Mouse (Mus musculus): Measurements from ENCODE around the gene Slc27a1. TPM values are rescaled to one million over a fixed set of nuclear protein-coding genes. Genes with fewer than 3 reads are reported as not detected.

Slc27a1 gene
- polyA plus RNA-seq, 1 experiment = 28.6 TPM

DNA sequence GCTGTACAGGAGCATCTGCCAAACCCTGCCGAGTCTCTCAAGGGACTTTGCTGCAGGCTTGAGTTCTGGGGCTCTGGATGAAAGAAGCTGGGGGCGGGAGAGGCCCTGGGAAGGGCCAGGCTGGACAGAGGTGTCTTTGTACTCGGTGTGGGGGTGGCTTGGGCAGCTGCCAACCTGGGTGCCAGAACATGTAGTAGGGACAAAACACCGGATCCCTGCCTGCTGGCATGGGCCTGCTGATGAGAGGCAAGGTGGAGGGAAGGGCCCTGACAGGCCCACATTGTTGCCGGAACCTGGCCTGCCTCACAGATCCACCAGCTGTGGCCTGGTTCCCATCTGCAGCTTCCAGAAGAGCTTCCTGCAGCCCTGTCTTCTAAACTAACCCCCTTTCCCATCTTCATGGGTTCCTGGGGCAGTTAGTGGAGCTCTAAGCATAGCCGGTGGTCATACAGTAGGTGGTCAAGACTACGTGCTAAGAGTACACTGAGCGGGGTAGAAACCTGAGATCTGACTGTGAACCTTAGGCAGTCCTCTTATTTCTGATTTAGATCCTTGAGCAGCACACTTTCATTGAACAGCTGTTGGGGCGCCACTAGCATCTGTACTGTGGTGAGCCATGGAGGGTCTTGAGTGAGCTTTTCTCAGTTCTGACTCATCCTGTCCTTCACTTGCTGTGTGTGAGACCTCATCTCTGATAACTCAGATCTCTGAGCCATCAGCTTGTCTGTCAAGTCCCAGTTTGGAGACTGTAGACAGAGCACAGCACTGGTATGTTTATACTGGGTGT is 4.4 kb downstream of the Slc27a1 start:
- no peak overlapping the region for H3K27ac ChIP-seq (ENCODE audit: insufficient read depth, low read depth, low read length)
- peaks cover 10% of the 10 kb centered on the region for H3K4me1 ChIP-seq (ENCODE audit: control insufficient read depth, insufficient read depth, insufficient read length, low read length)
- TF ChIP-seq POLR2A (IDR thresholded peaks at IDR 0.05; ENCODE audit: low read depth, low read length) (no peak), CTCF (IDR thresholded peaks at IDR 0.05; ENCODE audit: extremely low read depth, insufficient read length, insufficient replicate concordance, low read depth, low read length) (no peak)
- H3K36me3 ChIP-seq (ENCODE audit: control insufficient read depth, insufficient read depth, low read length) = no peaks in the 10 kb centered on the region
- 38% methylated on average over 9 of the region's 9 CpGs for WGBS
- no peak overlapping the region for H3K4me3 ChIP-seq (ENCODE audit: low read depth, low read length)
- H3K27me3 ChIP-seq (ENCODE audit: control insufficient read depth, insufficient read depth, low read length) = no peaks in the 10 kb centered on the region

DNA sequence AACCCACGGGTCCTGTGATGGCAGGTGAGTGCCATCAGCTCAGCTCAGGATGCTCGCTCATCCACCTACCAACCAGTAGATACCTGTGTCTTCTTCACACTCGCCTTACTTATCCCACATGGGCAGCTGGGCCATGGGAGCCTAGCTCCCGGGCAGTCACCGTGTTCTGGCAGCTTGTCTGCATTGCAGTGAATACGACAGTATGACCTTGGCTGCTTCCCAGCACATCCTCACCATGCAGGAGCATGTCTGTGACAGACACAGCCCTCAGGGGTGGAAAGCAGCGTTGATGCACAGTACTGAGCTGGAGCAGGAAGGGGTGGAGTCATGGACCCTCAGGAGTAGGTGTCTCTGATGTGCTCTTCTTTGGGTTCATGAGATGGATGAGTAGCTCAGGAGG is 5.7 kb downstream of the Slc27a1 start:
- no peaks in the 10 kb centered on the region for H3K4me1 ChIP-seq (ENCODE audit: control insufficient read depth, insufficient read depth, insufficient read length, low read length)
- H3K4me3 ChIP-seq (ENCODE audit: low read depth, low read length) = no peak overlapping the region
- H3K27me3 ChIP-seq (ENCODE audit: control insufficient read depth, insufficient read depth, low read length) = no peaks in the 10 kb centered on the region
- WGBS = 69% methylated on average over 7 of the region's 7 CpGs
- no peaks in the 10 kb centered on the region for H3K36me3 ChIP-seq (ENCODE audit: control insufficient read depth, insufficient read depth, low read length)
- TF ChIP-seq CTCF (IDR thresholded peaks at IDR 0.05; ENCODE audit: extremely low read depth, insufficient read length, insufficient replicate concordance, low read depth, low read length) (no peak), POLR2A (IDR thresholded peaks at IDR 0.05; ENCODE audit: low read depth, low read length) (no peak)
- no peak overlapping the region for H3K27ac ChIP-seq (ENCODE audit: insufficient read depth, low read depth, low read length)

DNA sequence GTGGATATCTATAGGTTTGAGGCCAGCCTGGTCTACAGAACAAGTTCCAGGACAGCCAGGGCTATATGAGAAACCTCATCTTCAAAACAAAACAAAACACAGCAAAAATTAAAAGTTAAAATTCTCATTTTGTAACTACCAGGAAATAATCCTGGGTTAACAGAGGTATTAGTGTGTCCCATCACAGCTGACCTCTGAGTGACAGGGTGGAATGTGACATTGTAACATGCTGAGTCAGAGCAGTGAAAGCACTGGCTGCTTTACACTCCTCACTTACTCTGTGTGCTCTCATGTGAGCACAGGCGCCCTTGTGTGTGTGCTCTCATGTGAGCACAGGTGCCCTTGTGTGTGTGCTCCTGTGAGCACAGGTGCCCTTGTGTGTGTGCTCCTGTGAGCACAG is 6.3 kb downstream of the Slc27a1 start:
- WGBS = 49% methylated on average over 1 of the region's 1 CpGs
- TF ChIP-seq POLR2A (IDR thresholded peaks at IDR 0.05; ENCODE audit: low read depth, low read length) (no peak), CTCF (IDR thresholded peaks at IDR 0.05; ENCODE audit: extremely low read depth, insufficient read length, insufficient replicate concordance, low read depth, low read length) (no peak)
- Histone ChIP-seq H3K27me3 (ENCODE audit: control insufficient read depth, insufficient read depth, low read length) (no peaks in the 10 kb centered on the region), H3K4me3 (ENCODE audit: low read depth, low read length) (no peak overlapping the region), H3K36me3 (ENCODE audit: control insufficient read depth, insufficient read depth, low read length) (no peaks in the 10 kb centered on the region), H3K27ac (ENCODE audit: insufficient read depth, low read depth, low read length) (no peak overlapping the region), H3K4me1 (ENCODE audit: control insufficient read depth, insufficient read depth, insufficient read length, low read length) (no peaks in the 10 kb centered on the region)

DNA sequence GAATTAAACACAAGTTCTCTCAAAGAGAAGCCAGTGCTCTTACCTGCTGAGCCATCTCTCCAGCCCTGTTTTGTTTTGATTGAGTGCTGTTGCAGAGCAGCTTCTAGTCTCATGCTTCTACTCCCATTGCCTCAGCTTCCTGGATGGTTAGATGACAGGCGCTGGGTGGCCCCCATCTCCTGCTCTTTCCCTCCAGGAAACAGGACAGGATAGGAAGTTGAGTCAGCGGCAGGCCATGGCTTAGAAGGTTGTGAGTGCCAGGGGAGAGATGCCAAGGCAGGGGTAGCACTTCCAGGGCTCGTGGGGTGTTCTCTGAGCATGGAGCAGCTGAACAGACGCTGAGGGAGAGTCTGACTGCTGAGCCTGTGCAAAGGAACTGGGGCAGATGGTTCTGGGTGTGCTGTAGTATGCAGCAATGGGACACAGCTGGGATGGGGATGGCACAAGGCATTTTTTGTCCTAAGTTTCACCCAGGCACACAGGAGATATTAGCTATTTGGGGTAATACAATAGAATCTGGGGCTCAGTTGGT is 9.2 kb downstream of the Slc27a1 start:
- H3K4me3 ChIP-seq (ENCODE audit: low read depth, low read length) = no peak overlapping the region
- 72% methylated on average over 4 of the region's 4 CpGs for WGBS
- TF ChIP-seq POLR2A (IDR thresholded peaks at IDR 0.05; ENCODE audit: low read depth, low read length) (no peak), CTCF (IDR thresholded peaks at IDR 0.05; ENCODE audit: extremely low read depth, insufficient read length, insufficient replicate concordance, low read depth, low read length) (no peak)
- no peaks in the 10 kb centered on the region for H3K27me3 ChIP-seq (ENCODE audit: control insufficient read depth, insufficient read depth, low read length)
- H3K4me1 ChIP-seq (ENCODE audit: control insufficient read depth, insufficient read depth, insufficient read length, low read length) = peaks cover 5% of the 10 kb centered on the region
- H3K27ac ChIP-seq (ENCODE audit: insufficient read depth, low read depth, low read length) = no peak overlapping the region
- no peaks in the 10 kb centered on the region for H3K36me3 ChIP-seq (ENCODE audit: control insufficient read depth, insufficient read depth, low read length)

DNA sequence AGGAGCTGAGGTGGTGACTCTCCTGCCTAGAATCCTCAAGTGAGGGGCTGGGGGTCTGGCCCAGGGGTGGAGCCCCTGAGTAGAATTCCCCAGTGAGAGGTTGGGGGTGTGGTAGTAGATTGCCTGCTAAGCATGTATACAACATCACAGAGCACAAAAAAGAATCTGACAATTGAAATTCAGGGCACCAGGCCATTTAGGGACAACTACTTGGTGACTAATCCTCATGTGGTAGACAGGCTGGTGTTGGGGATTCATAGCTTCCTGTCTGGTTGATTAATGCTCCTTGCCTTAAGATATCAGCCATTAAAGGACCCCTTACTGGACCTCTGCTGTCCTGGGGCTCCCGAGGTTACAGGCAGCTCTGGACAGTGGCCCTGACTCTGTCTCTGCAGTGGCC is 10.3 kb downstream of the Slc27a1 start:
- Histone ChIP-seq H3K36me3 (ENCODE audit: control insufficient read depth, insufficient read depth, low read length) (no peaks in the 10 kb centered on the region), H3K27ac (ENCODE audit: insufficient read depth, low read depth, low read length) (no peak overlapping the region), H3K4me1 (ENCODE audit: control insufficient read depth, insufficient read depth, insufficient read length, low read length) (peaks cover 5% of the 10 kb centered on the region), H3K4me3 (ENCODE audit: low read depth, low read length) (no peak overlapping the region), H3K27me3 (ENCODE audit: control insufficient read depth, insufficient read depth, low read length) (no peaks in the 10 kb centered on the region)
- 71% methylated on average over 1 of the region's 1 CpGs for WGBS
- no peak for TF ChIP-seq CTCF (IDR thresholded peaks at IDR 0.05; ENCODE audit: extremely low read depth, insufficient read length, insufficient replicate concordance, low read depth, low read length)
- no peak for TF ChIP-seq POLR2A (IDR thresholded peaks at IDR 0.05; ENCODE audit: low read depth, low read length)

DNA sequence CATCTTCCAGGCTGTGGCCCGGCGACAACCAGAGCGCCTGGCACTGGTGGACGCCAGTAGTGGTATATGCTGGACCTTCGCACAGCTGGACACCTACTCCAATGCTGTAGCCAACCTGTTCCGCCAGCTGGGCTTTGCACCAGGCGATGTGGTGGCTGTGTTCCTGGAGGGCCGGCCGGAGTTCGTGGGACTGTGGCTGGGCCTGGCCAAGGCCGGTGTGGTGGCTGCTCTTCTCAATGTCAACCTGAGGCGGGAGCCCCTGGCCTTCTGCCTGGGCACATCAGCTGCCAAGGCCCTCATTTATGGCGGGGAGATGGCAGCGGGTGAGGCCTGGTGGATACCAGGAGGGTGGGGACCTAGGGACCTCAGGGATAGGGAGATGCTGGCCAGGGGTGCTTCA is 10.8 kb downstream of the Slc27a1 start:
- no peak overlapping the region for H3K4me3 ChIP-seq (ENCODE audit: low read depth, low read length)
- 83% methylated on average over 14 of the region's 14 CpGs for WGBS
- no peaks in the 10 kb centered on the region for H3K27me3 ChIP-seq (ENCODE audit: control insufficient read depth, insufficient read depth, low read length)
- no peak overlapping the region for H3K27ac ChIP-seq (ENCODE audit: insufficient read depth, low read depth, low read length)
- TF ChIP-seq CTCF (IDR thresholded peaks at IDR 0.05; ENCODE audit: extremely low read depth, insufficient read length, insufficient replicate concordance, low read depth, low read length) = no peak
- TF ChIP-seq POLR2A (IDR thresholded peaks at IDR 0.05; ENCODE audit: low read depth, low read length) = no peak
- H3K4me1 ChIP-seq (ENCODE audit: control insufficient read depth, insufficient read depth, insufficient read length, low read length) = peaks cover 5% of the 10 kb centered on the region
- H3K36me3 ChIP-seq (ENCODE audit: control insufficient read depth, insufficient read depth, low read length) = no peaks in the 10 kb centered on the region; the same call in 1 of the 2 replicates

DNA sequence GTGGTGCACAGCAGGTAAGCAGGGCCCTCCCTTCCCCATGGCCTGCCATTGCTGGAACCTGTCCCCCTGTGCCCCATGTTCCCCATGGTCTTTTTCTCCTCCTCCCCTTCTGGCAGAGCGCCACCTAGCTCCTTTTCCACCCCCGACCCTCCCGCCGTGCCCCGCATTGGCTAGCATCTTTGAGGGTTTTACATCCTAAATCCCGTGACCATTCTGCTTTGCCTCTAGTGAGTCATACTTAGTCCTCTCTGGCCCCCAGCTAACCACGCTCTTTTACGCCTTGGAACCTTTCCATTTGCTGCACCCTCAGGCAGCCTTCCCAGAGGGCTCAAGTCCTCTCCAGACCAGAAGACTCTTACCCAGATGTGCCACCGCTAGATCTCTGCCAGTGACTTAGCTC is 11.5 kb downstream of the Slc27a1 start:
- 84% methylated on average over 8 of the region's 9 CpGs for WGBS
- H3K36me3 ChIP-seq (ENCODE audit: control insufficient read depth, insufficient read depth, low read length) = no peaks in the 10 kb centered on the region; the same call in 1 of the 2 replicates
- no peak overlapping the region for H3K4me3 ChIP-seq (ENCODE audit: low read depth, low read length)
- TF ChIP-seq CTCF (IDR thresholded peaks at IDR 0.05; ENCODE audit: extremely low read depth, insufficient read length, insufficient replicate concordance, low read depth, low read length) (no peak), POLR2A (IDR thresholded peaks at IDR 0.05; ENCODE audit: low read depth, low read length) (no peak)
- H3K4me1 ChIP-seq (ENCODE audit: control insufficient read depth, insufficient read depth, insufficient read length, low read length) = peaks cover 5% of the 10 kb centered on the region
- H3K27ac ChIP-seq (ENCODE audit: insufficient read depth, low read depth, low read length) = no peak overlapping the region
- H3K27me3 ChIP-seq (ENCODE audit: control insufficient read depth, insufficient read depth, low read length) = no peaks in the 10 kb centered on the region
